Mouse (Mus musculus): ENCODE data around the gene Odf2. TPM values are rescaled to one million over a fixed set of nuclear protein-coding genes. Genes with fewer than 3 reads are reported as not detected.

Gene Odf2
- total and polyA plus RNA-seq, 3 experiments: 35.4 to 54.6 (median 48.6) TPM

GRCm38 (mm10) chr2:29856451-29857260 is 32.4 kb upstream of the Odf2 start:
- DNase-seq (ENCODE audit: extremely low read depth): no peak
- Histone ChIP-seq H3K79me2 (replicated peaks; ENCODE audit: control insufficient read depth, extremely low read depth, insufficient read depth, poor library complexity, severe bottlenecking) (no peaks in the 10 kb centered on the region), H3K27ac (ENCODE audit: insufficient read depth, low read depth) (no peak overlapping the region), H3K36me3 (replicated peaks in 1 of 2; ENCODE audit: control insufficient read depth in 1 of 2, insufficient read depth in 1 of 2, low read length in 1 of 2) (no peaks in the 10 kb centered on the region), H3K9me3 (replicated peaks; ENCODE audit: low read length) (no peaks in the 10 kb centered on the region), H3K4me3 (replicated peaks in 1 of 3; ENCODE audit: low read depth in 2 of 3, low read length in 2 of 3, poor library complexity in 1 of 3) (no peak overlapping the region), H3K9ac (ENCODE audit: insufficient read depth, low read depth) (no peak overlapping the region), H3K27me3 (replicated peaks) (peaks cover 4% of the 10 kb centered on the region), H3K4me1 (ENCODE audit: control insufficient read depth in 1 of 2, insufficient read depth in 2 of 2) (peaks cover 0 to 3% of the 10 kb centered on the region in 2 experiments; a peak in 2 of 4 replicates), H3K4me2 (ENCODE audit: insufficient read depth, low read depth, poor library complexity, severe bottlenecking) (no peak overlapping the region)
- dilution Hi-C loops (cut with MboI; ENCODE audit: extremely low pct_ligation_motif_present, extremely low pct_unique_long_range_greater_than_20kb, low sequenced_read_pairs): no loop called here
- in situ Hi-C loops (cut with MboI; ENCODE audit: low pct_ligation_motif_present, low pct_unique_long_range_greater_than_20kb, low sequenced_read_pairs): loop anchor here (5.0 kb wide), 1 partner anchor 39 kb away; no protein-coding TSS in a partner anchor
- no peak for TF ChIP-seq JUND (conservative IDR thresholded peaks at IDR 0.05; ENCODE audit: low read depth, low read length)
- TF ChIP-seq ZMIZ1 (IDR thresholded peaks at IDR 0.05; ENCODE audit: low read depth, low read length): no peak
- TF ChIP-seq SMC3 (IDR thresholded peaks at IDR 0.05; ENCODE audit: low read depth, low read length): no peak
- TF ChIP-seq IRF4 (IDR thresholded peaks at IDR 0.05; ENCODE audit: low read depth, low read length): no peak
- no peak for TF ChIP-seq POLR2A (IDR thresholded peaks at IDR 0.05; ENCODE audit: low read depth, low read length)
- TF ChIP-seq GABPA (IDR thresholded peaks at IDR 0.05; ENCODE audit: insufficient replicate concordance, low read depth, low read length): no peak
- TF ChIP-seq TBP (conservative IDR thresholded peaks at IDR 0.05; ENCODE audit: low read depth, low read length): no peak
- no peak for TF ChIP-seq ZC3H11A (IDR thresholded peaks at IDR 0.05; ENCODE audit: low read depth, low read length)
- TF ChIP-seq UBTF (IDR thresholded peaks at IDR 0.05; ENCODE audit: low read depth, low read length): no peak
- no peak for TF ChIP-seq ZNF384 (IDR thresholded peaks at IDR 0.05; ENCODE audit: low read depth, low read length)
- no peak for TF ChIP-seq RCOR1 (conservative IDR thresholded peaks at IDR 0.05; ENCODE audit: low read depth, low read length)
- no peak for TF ChIP-seq USF1 (IDR thresholded peaks at IDR 0.05; ENCODE audit: low read depth, low read length)
- TF ChIP-seq MYC (IDR thresholded peaks at IDR 0.05; ENCODE audit: low read depth, low read length): no peak
- TF ChIP-seq CHD1 (IDR thresholded peaks at IDR 0.05; ENCODE audit: low read depth, low read length): no peak
- no peak for TF ChIP-seq ELF1 (IDR thresholded peaks at IDR 0.05; ENCODE audit: low read depth, low read length)
- no peak for TF ChIP-seq USF2 (conservative IDR thresholded peaks at IDR 0.05; ENCODE audit: low read depth, low read length)
- TF ChIP-seq ZKSCAN1 (IDR thresholded peaks at IDR 0.05; ENCODE audit: borderline replicate concordance, low read depth, low read length): no peak
- no peak for TF ChIP-seq EP300 (IDR thresholded peaks at IDR 0.05; ENCODE audit: low read length)
- TF ChIP-seq MAX (IDR thresholded peaks at IDR 0.05; ENCODE audit: low read length): no peak
- TF ChIP-seq SIN3A (IDR thresholded peaks at IDR 0.05; ENCODE audit: low read length): no peak

GRCm38 (mm10) chr2:29857341-29857740 is 31.7 kb upstream of the Odf2 start:
- Histone ChIP-seq H3K4me2 (ENCODE audit: insufficient read depth, low read depth, poor library complexity, severe bottlenecking) (no peak overlapping the region), H3K27ac (ENCODE audit: insufficient read depth, low read depth) (no peak overlapping the region), H3K36me3 (replicated peaks in 1 of 2; ENCODE audit: control insufficient read depth in 1 of 2, insufficient read depth in 1 of 2, low read length in 1 of 2) (no peaks in the 10 kb centered on the region), H3K4me3 (replicated peaks in 1 of 3; ENCODE audit: low read depth in 2 of 3, low read length in 2 of 3, poor library complexity in 1 of 3) (no peak overlapping the region), H3K79me2 (replicated peaks; ENCODE audit: control insufficient read depth, extremely low read depth, insufficient read depth, poor library complexity, severe bottlenecking) (no peaks in the 10 kb centered on the region), H3K27me3 (replicated peaks) (peaks cover 4% of the 10 kb centered on the region), H3K9me3 (replicated peaks; ENCODE audit: low read length) (no peaks in the 10 kb centered on the region), H3K9ac (ENCODE audit: insufficient read depth, low read depth) (no peak overlapping the region), H3K4me1 (ENCODE audit: control insufficient read depth in 1 of 2, insufficient read depth in 2 of 2) (peaks cover 0 to 3% of the 10 kb centered on the region in 2 experiments; a peak in 1 of 4 replicates)
- TF ChIP-seq MAFK (IDR thresholded peaks at IDR 0.05; ENCODE audit: insufficient replicate concordance, low read length) (no peak), TBP (conservative IDR thresholded peaks at IDR 0.05; ENCODE audit: low read depth, low read length) (no peak), POLR2AphosphoS2 (IDR thresholded peaks at IDR 0.05; ENCODE audit: low read depth, low read length) (no peak), TCF12 (IDR thresholded peaks at IDR 0.05; ENCODE audit: low read depth, low read length) (no peak), USF1 (IDR thresholded peaks at IDR 0.05; ENCODE audit: low read depth, low read length) (no peak), JUN (IDR thresholded peaks at IDR 0.05; ENCODE audit: insufficient read depth, low read depth, low read length) (no peak), JUND (conservative IDR thresholded peaks at IDR 0.05; ENCODE audit: low read depth, low read length) (no peak), POLR2A (IDR thresholded peaks at IDR 0.05; ENCODE audit: low read depth, low read length) (no peak), ZMIZ1 (IDR thresholded peaks at IDR 0.05; ENCODE audit: low read depth, low read length) (no peak), GABPA (IDR thresholded peaks at IDR 0.05; ENCODE audit: insufficient replicate concordance, low read depth, low read length) (no peak), KAT2A (IDR thresholded peaks at IDR 0.05; ENCODE audit: insufficient replicate concordance, low read length) (no peak), E2F4 (IDR thresholded peaks at IDR 0.05; ENCODE audit: insufficient replicate concordance, low read depth, low read length) (no peak)
- in situ Hi-C loops (cut with MboI; ENCODE audit: low pct_ligation_motif_present, low pct_unique_long_range_greater_than_20kb, low sequenced_read_pairs): loop anchor here (5.0 kb wide), 1 partner anchor 40 kb away; no protein-coding TSS in a partner anchor
- DNase-seq (ENCODE audit: extremely low read depth): no peak
- dilution Hi-C loops (cut with MboI; ENCODE audit: extremely low pct_ligation_motif_present, extremely low pct_unique_long_range_greater_than_20kb, low sequenced_read_pairs): no loop called here

Measured in CH12.LX (cell line).